Mouse (Mus musculus) megakaryocyte progenitor cell, adult 5-6 weeks (primary cell): ENCODE measurements around the gene Fndc9. TPM values are rescaled to one million over a fixed set of nuclear protein-coding genes. Genes with fewer than 3 reads are reported as not detected.

ENCODE experiments used
- ATAC-seq: replicated peaks from 2 replicates; pipeline ENCODE4 v1.8.0; 2016; ENCODE audit warnings: mild to moderate bottlenecking, moderate TSS enrichment, inconsistent platforms; ENCODE audit not compliant: poor library complexity
- total RNA-seq, 2 experiments: library from RNA; stranded (forward) in 1 of 2; stranded (reverse) in 1 of 2; fragments of 157-497, 149-512 nt in 1 of 2; fragments of 200-1000 nt in 1 of 2; gene quantifications; 2 replicates each; pipeline versions ENCODE4 v1.2.3 to v1.2.4; 2015 to 2017

Fndc9 gene
- total RNA-seq, 2 experiments from 2014 or later = not detected

GRCm38 (mm10) chr11:46275302-46275701 is 40.0 kb downstream of the Fndc9 start:
- peak; percentile 93 for ATAC-seq

- no peak for ATAC-seq
Observed at GRCm38 (mm10) chr11:46276168-46276567, 40.8 kb downstream of the Fndc9 start.

- peak; percentile 65 for ATAC-seq
Observed at GRCm38 (mm10) chr11:46276778-46277177, 41.4 kb downstream of the Fndc9 start.

GRCm38 (mm10) chr11:46278140-46278539 is 42.8 kb downstream of the Fndc9 start:
- ATAC-seq = no peak

GRCm38 (mm10) chr11:46278709-46279108 is 43.4 kb downstream of the Fndc9 start:
- no peak for ATAC-seq

- ATAC-seq = no peak
Observed at GRCm38 (mm10) chr11:46282612-46283011, 47.3 kb downstream of the Fndc9 start.

GRCm38 (mm10) chr11:46283800-46284199 is 48.5 kb downstream of the Fndc9 start:
- ATAC-seq = no peak

GRCm38 (mm10) chr11:46286803-46287202 is 51.5 kb downstream of the Fndc9 start:
- peak; percentile 92 for ATAC-seq

GRCm38 (mm10) chr11:46288091-46288490 is 52.8 kb downstream of the Fndc9 start:
- no peak for ATAC-seq

GRCm38 (mm10) chr11:46289022-46289421 is 53.7 kb downstream of the Fndc9 start:
- no peak for ATAC-seq

Other genes with a start within 250 kb of the Fndc9 start
- gene Gm12166, start 183.2 kb upstream of the Fndc9 start, total RNA-seq (2015) = 18.5 and 19.4 TPM in 2 replicates
- 13.0 and 26.7 TPM in 2 replicates for gene Gm12166, start 183.2 kb upstream of the Fndc9 start, total RNA-seq (2017)
- 0.49 and 0.76 TPM in 2 replicates for gene Adam19, start 179.5 kb upstream of the Fndc9 start, total RNA-seq (2015)
- gene Adam19, start 179.5 kb upstream of the Fndc9 start, total RNA-seq (2017) = 0.46 and 0.64 TPM in 2 replicates
- gene Nipal4, start 69.0 kb upstream of the Fndc9 start, total RNA-seq (2015) = not detected in 2 replicates
- gene Nipal4, start 69.0 kb upstream of the Fndc9 start, total RNA-seq (2017) = not detected in 2 replicates
- gene Cyfip2, start 77.3 kb downstream of the Fndc9 start, total RNA-seq (2015) = 121 and 122 TPM in 2 replicates
- 48.6 and 53.3 TPM in 2 replicates for gene Cyfip2, start 77.3 kb downstream of the Fndc9 start, total RNA-seq (2017)
- gene Itk, start 154.0 kb downstream of the Fndc9 start, total RNA-seq (2015) = 0.91 TPM in 1 of 2 replicates, not detected in the other
- gene Itk, start 154.0 kb downstream of the Fndc9 start, total RNA-seq (2017) = 0.46 and 0.95 TPM in 2 replicates
- not detected in 2 replicates for gene Fam71b, start 161.0 kb downstream of the Fndc9 start, total RNA-seq (2015)
- gene Fam71b, start 161.0 kb downstream of the Fndc9 start, total RNA-seq (2017) = not detected in 2 replicates
- gene Med7, start 201.4 kb downstream of the Fndc9 start, total RNA-seq (2015) = 63.6 and 72.4 TPM in 2 replicates
- gene Med7, start 201.4 kb downstream of the Fndc9 start, total RNA-seq (2017) = 16.2 and 27.1 TPM in 2 replicates
- 0.07 and 0.27 TPM in 2 replicates for gene Havcr2, start 219.4 kb downstream of the Fndc9 start, total RNA-seq (2015)
- gene Havcr2, start 219.4 kb downstream of the Fndc9 start, total RNA-seq (2017) = 0.54 and 0.92 TPM in 2 replicates